Mouse (Mus musculus) CH12.LX (cell line): ENCODE measurements around the gene Ptgs1. TPM values are rescaled to one million over a fixed set of nuclear protein-coding genes. Genes with fewer than 3 reads are reported as not detected.

Experiments used
- DNase-seq: peaks from one replicate; pipeline ENCODE4 v3.0.0-alpha.2; 2013; ENCODE audit errors: extremely low read depth
- H3K27ac ChIP-seq: 2 replicates; pipeline ENCODE4 v1.5.1; 2012; ENCODE audit warnings: low read depth, mild to moderate bottlenecking, control low read depth, moderate library complexity; ENCODE audit not compliant: insufficient read depth
- H3K27me3 ChIP-seq: replicated peaks from 2 replicates; pipeline ENCODE3; 2012; ENCODE audit warnings: inconsistent platforms
- H3K36me3 ChIP-seq, 2 experiments: replicated peaks in 1 of 2; 2 replicates each; pipeline versions ENCODE3 to v1.6.1; 2012; ENCODE audit warnings: inconsistent platforms in 1 of 2, low read length in 1 of 2, mild to moderate bottlenecking in 1 of 2, mixed read lengths in 1 of 2, moderate library complexity in 1 of 2; ENCODE audit not compliant: control insufficient read depth in 1 of 2, insufficient read depth in 1 of 2
- H3K4me1 ChIP-seq, 2 experiments: 2 replicates each; pipeline ENCODE4 v1.6.1; 2012; ENCODE audit warnings: inconsistent platforms in 1 of 2, moderate library complexity in 1 of 2; ENCODE audit not compliant: insufficient read depth in 2 of 2, control insufficient read depth in 1 of 2
- H3K4me2 ChIP-seq: 2 replicates; pipeline ENCODE4 v1.6.1; 2012; ENCODE audit warnings: low read depth, mild to moderate bottlenecking, control low read depth; ENCODE audit not compliant: poor library complexity, insufficient read depth, severe bottlenecking
- H3K4me3 ChIP-seq, 3 experiments: fragments of 150-350 bp in 1 of 3; sonication (generic) in 1 of 3; replicated peaks in 1 of 3; 2 replicates each; pipeline versions ENCODE3 to v1.5.1; 2011 to 2012; ENCODE audit warnings: low read depth in 2 of 3, low read length in 2 of 3, mild to moderate bottlenecking in 2 of 3, moderate library complexity in 2 of 3, control low read depth in 1 of 3, improper control_type of control experiment in 1 of 3, inconsistent platforms in 1 of 3, mixed read lengths in 1 of 3; ENCODE audit not compliant: poor library complexity in 1 of 3
- H3K79me2 ChIP-seq: replicated peaks from 2 replicates; pipeline ENCODE4 v1.6.1; 2012; ENCODE audit warnings: mild to moderate bottlenecking, moderate library complexity; ENCODE audit not compliant: control insufficient read depth, poor library complexity, insufficient read depth, severe bottlenecking; ENCODE audit errors: extremely low read depth
- H3K9ac ChIP-seq: 2 replicates; pipeline ENCODE4 v1.6.1; 2012; ENCODE audit warnings: low read depth, mild to moderate bottlenecking, control low read depth, moderate library complexity; ENCODE audit not compliant: insufficient read depth
- H3K9me3 ChIP-seq: replicated peaks from 2 replicates; pipeline ENCODE3; 2012; ENCODE audit warnings: low read length, inconsistent platforms, mixed read lengths
- BHLHE40 ChIP-seq: IDR thresholded peaks from 2 replicates; pipeline ENCODE4 v1.6.1; 2011; ENCODE audit warnings: mild to moderate bottlenecking, low read depth, low read length, improper control_type of control experiment
- CHD1 ChIP-seq: IDR thresholded peaks from 2 replicates; pipeline ENCODE4 v1.6.1; 2012; ENCODE audit warnings: low read depth, low read length, improper control_type of control experiment, inconsistent platforms
- CHD2 ChIP-seq: IDR thresholded peaks from 2 replicates; pipeline ENCODE4 v1.6.1; 2011; ENCODE audit warnings: low read length, improper control_type of control experiment
- ELF1 ChIP-seq: IDR thresholded peaks from 2 replicates; pipeline ENCODE4 v1.6.1; 2014; ENCODE audit warnings: low read depth, mild to moderate bottlenecking, inconsistent platforms, low read length, improper control_type of control experiment
- EP300 ChIP-seq: IDR thresholded peaks from 2 replicates; pipeline ENCODE4 v1.6.1; 2011; ENCODE audit warnings: low read length, improper control_type of control experiment
- HCFC1 ChIP-seq: IDR thresholded peaks from 2 replicates; pipeline ENCODE4 v1.6.1; 2012; ENCODE audit warnings: low read depth, mild to moderate bottlenecking, inconsistent platforms, low read length, improper control_type of control experiment
- IRF4 ChIP-seq: IDR thresholded peaks from 2 replicates; pipeline ENCODE4 v1.6.1; 2014; ENCODE audit warnings: low read depth, mild to moderate bottlenecking, inconsistent platforms, low read length, improper control_type of control experiment
- JUN ChIP-seq: IDR thresholded peaks from 2 replicates; pipeline ENCODE4 v1.6.1; 2011; ENCODE audit warnings: low read depth, mild to moderate bottlenecking, low read length, improper control_type of control experiment, moderate library complexity; ENCODE audit not compliant: insufficient read depth
- JUND ChIP-seq: conservative IDR thresholded peaks from 2 replicates; pipeline ENCODE4 v1.6.1; 2011; ENCODE audit warnings: low read depth, low read length, improper control_type of control experiment
- KAT2A ChIP-seq: IDR thresholded peaks from 2 replicates; pipeline ENCODE4 v1.6.1; 2012; ENCODE audit warnings: low read length, improper control_type of control experiment, inconsistent platforms; ENCODE audit not compliant: insufficient replicate concordance
- MAFK ChIP-seq: IDR thresholded peaks from 2 replicates; pipeline ENCODE4 v1.6.1; 2011; ENCODE audit warnings: low read length, improper control_type of control experiment; ENCODE audit not compliant: insufficient replicate concordance
- MAZ ChIP-seq: IDR thresholded peaks from 2 replicates; pipeline ENCODE4 v1.6.1; 2012; ENCODE audit warnings: low read depth, mild to moderate bottlenecking, inconsistent platforms, low read length, improper control_type of control experiment, moderate library complexity
- MEF2A ChIP-seq: IDR thresholded peaks from 2 replicates; pipeline ENCODE4 v1.6.1; 2014; ENCODE audit warnings: low read depth, mild to moderate bottlenecking, inconsistent platforms, low read length, improper control_type of control experiment, borderline replicate concordance
- MXI1 ChIP-seq: IDR thresholded peaks from 2 replicates; pipeline ENCODE4 v1.6.1; 2011; ENCODE audit warnings: mild to moderate bottlenecking, low read depth, low read length, improper control_type of control experiment
- NRF1 ChIP-seq: IDR thresholded peaks from 2 replicates; pipeline ENCODE4 v1.6.1; 2014; ENCODE audit warnings: low read depth, mild to moderate bottlenecking, inconsistent platforms, low read length, improper control_type of control experiment, moderate library complexity
- PAX5 ChIP-seq: IDR thresholded peaks from 2 replicates; pipeline ENCODE4 v1.6.1; 2012; ENCODE audit warnings: low read length, inconsistent platforms, mixed read lengths
- POLR2AphosphoS2 ChIP-seq: IDR thresholded peaks from 2 replicates; pipeline ENCODE4 v1.6.1; 2011; ENCODE audit warnings: low read depth, low read length, improper control_type of control experiment
- RCOR1 ChIP-seq: conservative IDR thresholded peaks from 2 replicates; pipeline ENCODE4 v1.6.1; 2012; ENCODE audit warnings: low read depth, mild to moderate bottlenecking, inconsistent platforms, low read length, improper control_type of control experiment
- SIN3A ChIP-seq: IDR thresholded peaks from 2 replicates; pipeline ENCODE4 v1.6.1; 2012; ENCODE audit warnings: low read length, improper control_type of control experiment, inconsistent platforms
- TCF12 ChIP-seq: IDR thresholded peaks from 2 replicates; pipeline ENCODE4 v1.6.1; 2014; ENCODE audit warnings: low read depth, mild to moderate bottlenecking, inconsistent platforms, low read length, improper control_type of control experiment
- UBTF ChIP-seq: IDR thresholded peaks from 2 replicates; pipeline ENCODE4 v1.6.1; 2012; ENCODE audit warnings: low read depth, mild to moderate bottlenecking, inconsistent platforms, low read length, improper control_type of control experiment, moderate library complexity
- USF1 ChIP-seq: IDR thresholded peaks from 2 replicates; pipeline ENCODE4 v1.6.1; 2014; ENCODE audit warnings: low read depth, mild to moderate bottlenecking, inconsistent platforms, low read length, improper control_type of control experiment
- ZKSCAN1 ChIP-seq: IDR thresholded peaks from 2 replicates; pipeline ENCODE4 v1.6.1; 2012; ENCODE audit warnings: low read depth, inconsistent platforms, low read length, improper control_type of control experiment, borderline replicate concordance
- ZMIZ1 ChIP-seq: IDR thresholded peaks from 2 replicates; pipeline ENCODE4 v1.6.1; 2012; ENCODE audit warnings: low read depth, mild to moderate bottlenecking, inconsistent platforms, low read length, improper control_type of control experiment
- ZNF384 ChIP-seq: IDR thresholded peaks from 2 replicates; pipeline ENCODE4 v1.6.1; 2012; ENCODE audit warnings: low read depth, low read length, improper control_type of control experiment, inconsistent platforms
- dilution Hi-C: fragments of 300-500 bp; cut with MboI; formaldehyde crosslinking; loops from 2 replicates; pipeline ENCODE4 v1.14.3; 2020; ENCODE audit warnings: low sequenced_read_pairs; ENCODE audit not compliant: extremely low pct_unique_long_range_greater_than_20kb, extremely low pct_ligation_motif_present
- in situ Hi-C: fragments of 300-500 bp; cut with MboI; formaldehyde crosslinking; loops from 3 replicates; pipeline ENCODE4 v1.14.3; 2019; ENCODE audit warnings: low sequenced_read_pairs, low pct_ligation_motif_present, low pct_unique_long_range_greater_than_20kb, mixed read lengths
- polyA plus RNA-seq: library from polyadenylated mRNA; unstranded; fragments of >175 nt; gene quantifications from 2 replicates; pipeline ENCODE4 v1.2.1, GENCODE M21; 2012; ENCODE audit warnings: low read depth; ENCODE audit not compliant: insufficient read length
- total RNA-seq, 2 experiments: library from RNA; depleted of rRNA; stranded (reverse); fragments of 300-350 nt in 1 of 2; fragments of >200 nt in 1 of 2; gene quantifications; 2 replicates each; pipeline ENCODE4 v1.2.3; 2012 to 2014

Gene Ptgs1
- total and polyA plus RNA-seq, 3 experiments = 1.6 to 3.1 (median 3.0) TPM

DNA sequence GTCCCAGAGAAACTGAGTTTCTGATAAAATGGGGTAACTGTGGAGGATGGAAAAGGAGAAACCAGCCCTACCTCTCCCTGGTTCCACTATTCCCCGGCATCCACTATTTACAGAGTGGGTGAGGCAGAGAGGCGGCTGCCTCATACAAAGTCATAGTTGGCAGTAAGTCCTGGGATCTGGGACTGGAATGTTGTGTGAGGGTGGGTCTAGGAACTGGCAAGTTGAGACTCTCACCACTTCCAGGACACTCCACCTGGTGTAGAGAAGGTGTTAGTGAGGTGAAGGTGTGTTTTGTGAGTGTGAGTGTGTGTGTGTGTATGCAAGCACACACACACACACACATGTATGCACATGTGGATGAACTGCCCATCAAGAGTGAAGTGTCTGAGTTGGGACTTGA, 29.4 kb upstream of the Ptgs1 start:
- no peaks in the 10 kb centered on the region for H3K9me3 ChIP-seq
- TF ChIP-seq NRF1 = no peak
- no peak for TF ChIP-seq UBTF
- no peak for TF ChIP-seq MEF2A

DNA sequence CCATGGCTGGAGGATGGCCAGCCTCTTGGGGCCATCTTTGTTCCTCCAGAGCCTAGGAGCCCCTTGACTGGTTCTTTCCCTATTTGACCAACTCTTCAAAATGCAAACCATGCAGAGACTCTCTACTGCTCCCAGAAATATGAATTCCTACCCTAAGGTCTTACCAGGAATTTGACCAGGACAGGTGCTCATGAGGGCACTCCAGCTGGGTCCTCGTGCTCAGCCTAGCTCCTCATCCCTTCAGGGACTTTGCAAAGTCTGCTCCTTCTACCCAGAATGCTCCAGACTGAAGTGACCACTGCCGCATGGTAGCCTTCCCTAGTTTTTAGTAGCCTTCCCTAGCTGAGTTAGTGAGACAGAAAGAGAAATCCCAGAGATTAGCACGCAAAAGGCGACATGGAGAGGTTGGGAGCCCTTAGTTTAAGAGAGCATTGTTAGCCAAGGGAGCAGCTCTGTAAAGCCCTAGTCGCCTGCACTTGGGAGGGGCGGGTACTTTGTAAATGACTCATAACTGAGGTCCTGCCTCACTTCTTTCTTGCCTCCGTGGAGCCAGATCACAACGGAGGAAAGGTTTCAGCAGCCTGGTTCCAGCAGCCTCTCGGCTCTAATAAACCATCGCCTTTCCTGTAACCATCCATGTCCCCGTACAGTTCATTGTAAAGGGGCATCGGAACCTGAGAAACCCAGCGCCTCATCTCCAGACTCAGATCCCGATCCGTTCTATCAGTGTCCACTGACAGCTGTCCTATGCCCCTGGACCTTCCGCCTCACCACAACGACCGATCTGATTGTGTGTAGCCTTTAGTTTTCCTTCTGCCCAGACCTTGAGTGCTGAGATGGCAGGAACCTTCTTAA, 28.2 kb upstream of the Ptgs1 start:
- no peak overlapping the region for H3K4me3 ChIP-seq
- no peak overlapping the region for H3K27ac ChIP-seq
- peak overlapping the region; percentile 100 for H3K4me2 ChIP-seq
- H3K27me3 ChIP-seq = peaks cover 16% of the 10 kb centered on the region
- peak; percentile 62 for DNase-seq
- H3K4me1 ChIP-seq = peaks cover 15 to 47% of the 10 kb centered on the region in 2 experiments
- in situ Hi-C loops = loop anchor here (25.0 kb wide), 1 partner anchor 640 kb away; the partner anchor contains the start of gene Dab2ip
- no peaks in the 10 kb centered on the region for H3K36me3 ChIP-seq
- TF ChIP-seq HCFC1 (no peak), CHD1 (no peak), BHLHE40 (no peak), NRF1 (no peak), JUND (peak; percentile 61), ZNF384 (no peak), USF1 (no peak), PAX5 (no peak), CHD2 (no peak), ZMIZ1 (no peak), SIN3A (no peak), MEF2A (no peak), MXI1 (0 out of 2 replicates have a peak, but pooled peaks have one; percentile 16), KAT2A (no peak), POLR2AphosphoS2 (no peak), ZKSCAN1 (no peak), MAFK (no peak), RCOR1 (no peak), ELF1 (no peak), IRF4 (peak; percentile 87), TCF12 (no peak), JUN (peak; percentile 38; the same call in 1 of the 2 replicates), EP300 (peak; percentile 27), MAZ (no peak)
- TF ChIP-seq, all 38 proteins: peak for 5
- no peaks in the 10 kb centered on the region for H3K9me3 ChIP-seq
- no peaks in the 10 kb centered on the region for H3K79me2 ChIP-seq
- dilution Hi-C loops = no loop called here
- H3K9ac ChIP-seq = no peak overlapping the region

More for the DNA sequence above, 29.4 kb upstream of the Ptgs1 start:
- H3K4me3 ChIP-seq = no peak overlapping the region
- no peak overlapping the region for H3K9ac ChIP-seq
- DNase-seq = no peak
- H3K79me2 ChIP-seq = no peaks in the 10 kb centered on the region
- in situ Hi-C loops (loop anchor here (25.0 kb wide), 1 partner anchor 639 kb away; the partner anchor contains the start of gene Dab2ip), dilution Hi-C loops (no loop called here)
- peaks cover 11 to 35% of the 10 kb centered on the region in 2 experiments for H3K4me1 ChIP-seq
- H3K36me3 ChIP-seq = no peaks in the 10 kb centered on the region
- no peak overlapping the region for H3K4me2 ChIP-seq
- peaks cover 16% of the 10 kb centered on the region for H3K27me3 ChIP-seq
- H3K27ac ChIP-seq = no peak overlapping the region
